Mouse (Mus musculus) MEL (cell line): ENCODE measurements around the gene Ncapd2.

Experiments
- CHD1 ChIP-seq: IDR thresholded peaks from 2 replicates; pipeline ENCODE4 v1.6.1; 2012; ENCODE audit warnings: low read depth, mild to moderate bottlenecking, inconsistent platforms, low read length, improper control_type of control experiment
- CTCF ChIP-seq, 3 experiments: IDR thresholded peaks in 2 of 3; conservative IDR thresholded peaks in 1 of 3; 2 replicates each; pipeline ENCODE4 v1.5.1; 2011 to 2012; ENCODE audit warnings: low read length in 3 of 3, low read depth in 2 of 3, mild to moderate bottlenecking in 2 of 3, improper control_type of control experiment in 1 of 3, inconsistent platforms in 1 of 3, mixed read lengths in 1 of 3, moderate library complexity in 1 of 3; ENCODE audit not compliant: control insufficient read depth in 1 of 3, insufficient read depth in 1 of 3, poor library complexity in 1 of 3, severe bottlenecking in 1 of 3
- E2F4 ChIP-seq: IDR thresholded peaks from 2 replicates; pipeline ENCODE4 v1.6.1; 2011; ENCODE audit warnings: low read depth, low read length, improper control_type of control experiment, borderline replicate concordance
- EP300 ChIP-seq, 2 experiments: IDR thresholded peaks; 2 replicates each; pipeline ENCODE4 v1.6.1; 2011; ENCODE audit warnings: improper control_type of control experiment in 2 of 2, low read length in 2 of 2, low read depth in 1 of 2, mild to moderate bottlenecking in 1 of 2
- GABPA ChIP-seq: IDR thresholded peaks from 2 replicates; pipeline ENCODE4 v1.6.1; 2012; ENCODE audit warnings: low read depth, mild to moderate bottlenecking, inconsistent platforms, low read length, improper control_type of control experiment, moderate library complexity
- GATA1 ChIP-seq: IDR thresholded peaks from 2 replicates; pipeline ENCODE4 v1.6.1; 2011; ENCODE audit warnings: low read depth, low read length, improper control_type of control experiment
- MAX ChIP-seq: IDR thresholded peaks from 2 replicates; pipeline ENCODE4 v1.6.1; 2011; ENCODE audit warnings: low read length, improper control_type of control experiment
- POLR2A ChIP-seq, 2 experiments: IDR thresholded peaks; 2 replicates each; pipeline ENCODE4 v1.6.1; 2011 to 2012; ENCODE audit warnings: low read length in 2 of 2, mild to moderate bottlenecking in 2 of 2, control low read depth in 1 of 2, improper control_type of control experiment in 1 of 2, low read depth in 1 of 2, moderate library complexity in 1 of 2; ENCODE audit not compliant: control insufficient read depth in 1 of 2, insufficient read depth in 1 of 2, poor library complexity in 1 of 2
- POLR2AphosphoS2 ChIP-seq: IDR thresholded peaks from 2 replicates; pipeline ENCODE4 v1.6.1; 2011; ENCODE audit warnings: low read length, improper control_type of control experiment
- RAD21 ChIP-seq: IDR thresholded peaks from 2 replicates; pipeline ENCODE4 v1.6.1; 2011; ENCODE audit warnings: mild to moderate bottlenecking, low read depth, low read length, improper control_type of control experiment
- SIN3A ChIP-seq: IDR thresholded peaks from 2 replicates; pipeline ENCODE4 v1.6.1; 2012; ENCODE audit warnings: low read length, improper control_type of control experiment, inconsistent platforms
- USF1 ChIP-seq: IDR thresholded peaks from 2 replicates; pipeline ENCODE4 v1.6.1; 2014; ENCODE audit warnings: low read depth, mild to moderate bottlenecking, inconsistent platforms, low read length, improper control_type of control experiment, moderate library complexity
- ZNF384 ChIP-seq: IDR thresholded peaks from 2 replicates; pipeline ENCODE4 v1.6.1; 2012; ENCODE audit warnings: low read depth, mild to moderate bottlenecking, inconsistent platforms, low read length, improper control_type of control experiment

DNA sequence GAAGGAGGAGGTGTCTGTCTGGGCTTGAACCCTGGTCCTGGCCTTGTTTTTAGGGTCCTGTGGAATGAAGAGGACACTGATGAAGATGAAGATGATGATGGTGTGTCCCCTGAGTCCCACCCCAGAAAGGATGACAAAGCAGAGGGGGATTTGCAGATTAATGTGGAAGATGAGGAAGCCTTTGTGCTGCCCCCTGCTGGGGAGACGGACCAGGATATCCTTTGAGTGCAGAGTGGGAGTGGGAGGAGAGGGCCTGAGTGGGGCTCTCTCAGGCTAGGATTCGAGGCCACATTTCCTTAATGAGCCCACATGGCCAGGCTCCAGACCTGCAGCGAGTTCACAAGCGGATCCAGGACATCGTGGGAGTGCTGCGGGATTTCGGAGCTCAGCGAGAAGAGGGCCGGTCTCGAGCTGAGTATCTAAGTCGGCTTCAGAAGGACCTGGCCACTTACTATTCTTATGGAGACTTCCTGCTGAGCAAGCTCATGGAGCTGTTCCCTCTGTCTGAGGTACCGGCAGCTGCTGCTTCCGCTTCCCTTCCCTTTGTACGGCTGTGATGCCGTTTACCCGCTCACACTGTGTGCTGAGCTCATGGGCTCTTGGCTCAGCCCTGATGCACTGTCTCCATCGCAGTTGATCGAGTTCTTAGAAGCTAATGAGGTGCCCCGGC, 54.4 kb downstream of the Ncapd2 start:
- TF ChIP-seq POLR2A (IDR thresholded peaks at IDR 0.05; ENCODE audit: control insufficient read depth in 1 of 2, insufficient read depth in 1 of 2, low read depth in 1 of 2, low read length in 2 of 2, poor library complexity in 1 of 2) (0 out of 4 replicates have a peak, but pooled peaks of 1 of the 2 experiments have one; percentile 30), GATA1 (no peak), CTCF (IDR thresholded peaks at IDR 0.05 in 2 of 3, conservative IDR thresholded peaks at IDR 0.05 in 1 of 3; ENCODE audit: control insufficient read depth in 1 of 3, insufficient read depth in 1 of 3, low read depth in 2 of 3, low read length in 3 of 3, poor library complexity in 1 of 3, severe bottlenecking in 1 of 3) (peak; percentile 55 to 73 (median 72)), CHD1 (no peak), RAD21 (no peak), ZNF384 (no peak), EP300 (IDR thresholded peaks at IDR 0.05; ENCODE audit: low read depth in 1 of 2, low read length in 2 of 2) (no peak), SIN3A (no peak), MAX (no peak), USF1 (no peak), GABPA (no peak), POLR2AphosphoS2 (no peak), E2F4 (no peak)
